7 mouse cellular contexts compared by ENCODE assay signal in genomic region chr9:108094184-108094941, GRCm38 (mm10). TPM values are rescaled to one million over a fixed set of nuclear protein-coding genes. Genes with fewer than 3 reads are reported as not detected.
DNase-seq lines count a peak whose midpoint lies in the region; ATAC-seq lines count a peak whose summit lies in the region.

Gene Apeh, minus strand, starts transcription at chr9:108094606.

- peak; percentile 90 for ATAC-seq in embryonic facial prominence, embryonic 11.5 days (replicated peaks; ENCODE audit: insufficient number of reproducible peaks, low FRiP score, low TSS enrichment, low read depth)
- ATAC-seq in granulocyte monocyte progenitor cell, adult 5-6 weeks (replicated peaks; ENCODE audit: poor library complexity, severe bottlenecking): peak; percentile 88
- peak; percentile 95 for ATAC-seq in midbrain, embryonic 13.5 days

- DNase-seq in adrenal gland, postnatal 14 days: peak; percentile 98
- peak; percentile 97 for DNase-seq in embryonic facial prominence, embryonic 11.5 days (ENCODE audit: low spot score)
- DNase-seq in kidney, adult 11 months: peak; percentile 97
- DNase-seq in limb, embryonic 10.5 days (ENCODE audit: low spot score): peak; percentile 95
- peak; percentile 98 for DNase-seq in spleen, adult 12 weeks (ENCODE audit: low spot score)

- H3K27ac ChIP-seq in embryonic facial prominence, embryonic 11.5 days (replicated peaks; ENCODE audit: low read depth, low read length): peak within 1 kb of the TSS; percentile 66; the same call in 1 of the 2 replicates
- peak within 1 kb of the TSS; percentile 89 for H3K27ac ChIP-seq in limb, embryonic 10.5 days
- H3K27ac ChIP-seq in midbrain, embryonic 13.5 days: peak within 1 kb of the TSS; percentile 65

- under 1% methylated on average over 52 of the region's 52 CpGs for WGBS in embryonic facial prominence, embryonic 11.5 days
- WGBS in limb, embryonic 10.5 days: under 1% methylated on average over 52 of the region's 52 CpGs
- WGBS in midbrain, embryonic 13.5 days: under 1% methylated on average over 52 of the region's 52 CpGs

- H3K4me1 ChIP-seq in embryonic facial prominence, embryonic 11.5 days (ENCODE audit: control insufficient read depth, insufficient read depth, low read length): no peaks in the 10 kb centered on the region
- peaks cover 34% of the 10 kb centered on the region for H3K4me1 ChIP-seq in limb, embryonic 10.5 days
- peaks cover 27% of the 10 kb centered on the region for H3K4me1 ChIP-seq in midbrain, embryonic 13.5 days (replicated peaks)

- H3K4me3 ChIP-seq in embryonic facial prominence, embryonic 11.5 days (ENCODE audit: low read depth, low read length): peak within 1 kb of the TSS; percentile 77
- H3K4me3 ChIP-seq in limb, embryonic 10.5 days: peak within 1 kb of the TSS; percentile 96
- H3K4me3 ChIP-seq in midbrain, embryonic 13.5 days (replicated peaks): peak within 1 kb of the TSS; percentile 59

- no peaks in the 10 kb centered on the region for H3K9me3 ChIP-seq in embryonic facial prominence, embryonic 11.5 days (replicated peaks; ENCODE audit: control insufficient read depth, low read length)
- H3K9me3 ChIP-seq in limb, embryonic 10.5 days (replicated peaks): no peaks in the 10 kb centered on the region
- no peaks in the 10 kb centered on the region for H3K9me3 ChIP-seq in midbrain, embryonic 13.5 days

- H3K4me2 ChIP-seq in embryonic facial prominence, embryonic 11.5 days (ENCODE audit: low read depth, low read length): peak within 1 kb of the TSS; percentile 88
- H3K4me2 ChIP-seq in midbrain, embryonic 13.5 days (replicated peaks): peak within 1 kb of the TSS; percentile 93

- no peaks in the 10 kb centered on the region for H3K27me3 ChIP-seq in embryonic facial prominence, embryonic 11.5 days (ENCODE audit: control insufficient read depth, insufficient read depth, low read length)
- H3K27me3 ChIP-seq in limb, embryonic 10.5 days (ENCODE audit: low read depth, poor library complexity, severe bottlenecking): no peaks in the 10 kb centered on the region
- no peaks in the 10 kb centered on the region for H3K27me3 ChIP-seq in midbrain, embryonic 13.5 days

- H3K9ac ChIP-seq in embryonic facial prominence, embryonic 11.5 days (replicated peaks; ENCODE audit: low read length): peak within 1 kb of the TSS; percentile 84
- peak within 1 kb of the TSS; percentile 70 for H3K9ac ChIP-seq in midbrain, embryonic 13.5 days (replicated peaks)

- H3K36me3 ChIP-seq in embryonic facial prominence, embryonic 11.5 days (replicated peaks; ENCODE audit: control insufficient read depth, insufficient read depth, low read depth, low read length): peaks cover 5% of the 10 kb centered on the region
- H3K36me3 ChIP-seq in limb, embryonic 10.5 days: peaks cover 36% of the 10 kb centered on the region
- peaks cover 43% of the 10 kb centered on the region for H3K36me3 ChIP-seq in midbrain, embryonic 13.5 days

RNA-seq across cellular contexts. Expression of gene Apeh, which starts in this region (rescaled TPM):
- 76.2 and 76.5 TPM in 2 replicates for total RNA-seq in adrenal gland, postnatal 14 days (2021)
- polyA plus RNA-seq in embryonic facial prominence, embryonic 11.5 days (2014; fragmentation: Nextera tagmentation; extraction: Ambion mirVana): 45.3 and 47.2 TPM in 2 replicates
- total RNA-seq in granulocyte monocyte progenitor cell, adult 5-6 weeks (2014; fragmentation: Nextera tagmentation): 72.6 and 79.0 TPM in 2 replicates
- 75.8 and 83.2 TPM in 2 replicates for total RNA-seq in granulocyte monocyte progenitor cell, adult 5-6 weeks (2017)
- 70.8 and 76.2 TPM in 2 replicates for polyA plus RNA-seq in limb, embryonic 10.5 days (2016; fragmentation: Nextera tagmentation; extraction: Ambion mirVana)
- polyA plus RNA-seq in midbrain, embryonic 13.5 days (2015; fragmentation: Nextera tagmentation; extraction: Ambion mirVana): 56.3 and 62.5 TPM in 2 replicates

Comparison
In these comparisons a context has a peak if more than half of its experiments do, and no peak if none do; other contexts are left out.
1. Peak in every context shown above with its lines: DNase-seq, ATAC-seq, H3K4me3 ChIP-seq and H3K27ac ChIP-seq.